Mouse (Mus musculus) yolk sac, embryonic 10.5 days (tissue): ENCODE data around the gene Rab1a.

Experiments
- DNase-seq: peaks from one replicate; pipeline ENCODE4 v3.0.0-alpha.2; 2017; ENCODE audit warnings: low spot score

Gene Rab1a

DNA sequence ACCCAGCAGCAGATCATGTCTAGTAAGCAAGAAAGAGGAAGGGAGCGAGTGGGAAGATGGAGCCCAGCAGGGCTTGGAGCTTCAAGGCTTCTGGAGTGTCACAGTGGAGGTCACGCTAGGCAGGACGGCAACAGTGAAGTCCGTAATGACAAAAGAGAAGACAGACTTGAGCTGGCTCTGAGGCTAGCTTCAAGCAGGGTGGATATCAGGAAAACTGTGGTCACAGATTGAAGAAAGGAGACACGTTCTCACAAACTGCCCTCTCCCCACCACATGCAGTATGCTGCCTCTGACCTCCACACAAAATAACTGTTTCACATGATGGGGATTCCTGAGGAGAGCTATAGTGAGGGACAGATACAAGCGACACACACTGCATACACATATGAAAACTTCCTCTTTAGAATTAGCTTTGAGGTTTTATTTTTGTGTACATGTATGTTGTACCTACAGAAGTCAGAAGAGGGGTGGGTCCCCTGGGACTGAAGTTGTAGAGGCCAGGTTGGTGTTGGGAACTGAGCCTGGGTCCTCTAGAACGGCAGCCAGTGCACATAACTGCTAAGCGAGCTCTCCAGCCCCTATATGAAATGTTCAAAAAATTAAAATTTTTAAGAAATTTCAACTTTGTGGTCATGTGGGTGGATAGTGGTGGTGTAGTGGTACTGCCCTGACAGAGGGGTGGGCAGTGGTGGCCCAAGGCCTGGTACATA lies 46.1 kb downstream of the Rab1a start:
- DNase-seq = no peak

DNA sequence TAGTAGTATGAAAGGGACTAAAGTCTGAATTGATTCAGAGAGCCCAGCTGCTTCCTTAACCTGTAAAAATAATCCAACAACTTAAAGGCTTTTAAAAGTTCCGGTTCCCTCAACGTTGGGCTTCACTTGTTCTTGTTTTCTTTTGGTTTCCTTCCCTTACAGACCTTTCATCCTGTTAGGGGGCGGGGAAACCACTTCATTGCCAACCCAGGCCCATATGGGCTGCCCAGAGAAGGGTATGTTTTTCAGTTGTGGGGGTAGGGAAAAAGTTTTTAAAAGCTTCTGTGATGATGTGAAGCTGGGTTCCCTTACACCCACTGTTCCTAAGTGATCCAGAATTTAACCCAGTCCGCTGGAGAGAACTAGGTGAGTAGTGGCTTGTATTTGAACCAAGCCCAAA lies 47.0 kb downstream of the Rab1a start:
- DNase-seq = no peak

DNA sequence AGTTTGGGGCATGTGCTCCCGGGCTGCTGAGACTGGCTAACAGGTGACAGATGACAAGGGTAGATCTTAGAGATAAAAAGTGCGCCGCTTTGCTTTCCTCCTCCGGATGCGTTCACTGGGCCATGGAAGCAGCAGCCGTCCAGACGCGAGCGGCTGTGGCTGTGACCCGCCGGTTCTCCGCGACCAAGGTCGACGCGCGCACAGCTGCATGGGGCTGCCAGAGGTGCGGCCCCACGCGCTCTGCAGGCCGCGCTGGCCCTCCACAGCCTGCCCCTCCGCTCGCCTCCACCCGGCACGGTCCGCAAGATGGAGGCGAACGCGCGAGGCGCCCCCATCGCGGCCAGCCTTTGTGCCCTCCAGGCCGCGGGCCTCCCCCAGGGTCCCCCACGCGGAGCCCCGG lies 47.6 kb downstream of the Rab1a start:
- DNase-seq = no peak

DNA sequence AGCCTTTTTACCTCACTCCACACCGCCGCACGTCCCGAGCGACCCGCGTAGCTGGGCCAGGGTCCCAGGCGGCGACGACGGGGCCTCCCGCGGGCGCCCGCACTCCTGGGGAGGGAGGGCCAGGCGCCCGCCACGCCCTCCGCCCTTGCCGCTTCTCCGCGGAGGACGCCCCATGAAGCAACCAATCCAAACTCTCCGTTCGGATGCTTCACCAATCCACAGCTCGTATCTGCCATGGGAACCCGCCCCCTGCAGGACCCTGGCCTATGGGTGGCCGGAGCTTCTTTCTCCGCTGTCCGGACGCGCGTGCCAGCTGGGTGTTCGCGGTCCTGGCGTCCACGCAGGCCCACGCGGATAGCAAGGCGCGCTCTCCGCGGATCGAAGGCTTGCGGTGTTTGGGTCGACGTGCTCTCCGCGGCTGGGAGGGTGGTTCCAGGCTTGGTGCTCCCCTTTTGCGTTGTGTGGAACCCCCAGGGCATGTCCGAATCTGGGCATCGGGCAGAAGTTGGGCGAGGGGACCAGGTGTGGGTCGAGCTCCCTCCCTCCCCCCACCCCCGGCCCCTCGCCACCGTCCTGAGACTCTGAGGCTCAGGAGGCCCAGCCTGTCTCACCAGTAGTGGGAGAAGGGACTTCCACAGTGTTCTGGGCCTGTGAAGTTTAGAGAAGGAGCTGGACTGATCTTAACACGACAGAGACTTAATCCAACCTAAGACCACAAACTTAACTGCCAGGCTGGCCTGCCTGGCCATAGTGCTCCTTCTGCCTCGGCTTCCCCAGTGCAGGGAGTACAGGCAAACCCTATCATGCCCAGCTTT lies 48.3 kb downstream of the Rab1a start, which contains the start of gene Cep68:
Gene Cep68 (minus strand): TSS at position 134 of the 815 bp plus-strand sequence.
- DNase-seq = peak; percentile 95

DNA sequence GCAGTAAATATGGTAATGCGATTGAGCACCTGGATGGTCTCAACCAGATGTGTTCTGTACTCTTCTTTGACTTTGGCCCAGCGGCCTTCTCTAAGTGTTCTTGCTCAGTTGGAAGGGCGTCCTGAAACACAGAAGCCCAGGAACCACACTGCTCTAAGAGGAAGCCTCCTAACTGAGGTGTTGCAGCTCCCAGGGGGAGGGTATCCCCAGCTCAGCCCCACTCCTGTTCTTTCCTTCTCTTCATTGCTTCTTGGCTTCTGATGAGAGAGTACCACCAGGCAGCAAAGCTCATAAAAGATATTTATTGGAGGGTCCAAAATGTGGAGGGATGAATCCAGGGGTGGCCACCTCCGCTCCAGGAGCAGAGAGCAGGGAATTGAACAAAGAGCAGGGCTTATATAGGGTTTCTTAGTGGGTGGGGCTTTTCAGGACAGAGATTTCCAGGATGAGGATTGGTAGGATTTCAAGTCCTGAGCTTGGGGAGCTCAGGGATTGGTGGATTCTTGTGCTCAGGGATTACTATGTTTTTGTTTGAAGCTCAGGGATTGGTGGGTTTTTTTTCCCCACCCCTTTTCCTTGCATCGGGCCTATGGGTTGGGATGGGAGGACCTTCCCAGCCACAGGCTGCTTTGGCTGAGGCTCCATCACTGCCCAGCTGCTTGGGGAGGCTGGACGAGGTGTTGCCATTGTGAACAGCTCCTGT lies 49.4 kb downstream of the Rab1a start:
- no peak for DNase-seq

DNA sequence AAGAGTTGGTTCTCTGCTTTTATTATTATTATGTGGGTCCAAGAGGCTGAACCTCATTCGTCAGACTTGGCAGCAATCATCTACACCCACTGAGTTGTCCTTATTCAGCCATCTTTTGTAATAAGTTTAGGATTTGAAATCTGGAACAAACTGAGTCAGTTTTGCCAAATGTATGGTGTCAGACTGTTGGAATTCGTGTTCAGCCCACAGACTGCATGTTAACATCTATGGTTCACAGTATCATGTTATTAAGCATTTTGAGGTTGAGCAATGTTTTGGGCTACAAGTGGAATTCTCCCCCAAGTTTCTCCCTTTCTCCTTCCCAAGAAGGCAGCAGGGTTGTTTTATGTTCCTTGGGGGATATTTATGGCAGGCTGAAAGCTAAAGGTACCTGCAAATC lies 51.9 kb downstream of the Rab1a start:
- no peak for DNase-seq

DNA sequence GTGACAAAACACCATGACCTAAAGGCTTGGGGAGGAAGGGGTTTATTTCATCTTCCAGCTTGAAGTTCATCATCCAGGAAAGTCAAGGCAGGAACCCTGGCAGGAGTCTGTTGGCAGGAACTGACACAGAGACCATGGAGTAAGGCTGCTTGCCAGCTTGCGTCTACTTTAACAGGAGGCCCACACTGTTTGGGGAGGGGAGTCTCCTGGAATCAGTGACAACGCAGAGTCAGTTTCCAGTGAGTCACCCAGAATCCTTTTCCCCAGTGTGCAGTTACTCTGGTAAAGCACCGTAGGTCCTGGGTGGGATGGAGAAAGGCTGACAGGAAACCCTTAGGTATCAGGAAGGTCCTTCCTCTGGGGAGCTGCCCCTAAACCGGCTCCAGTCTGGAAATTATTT lies 53.6 kb downstream of the Rab1a start:
- no peak for DNase-seq

DNA sequence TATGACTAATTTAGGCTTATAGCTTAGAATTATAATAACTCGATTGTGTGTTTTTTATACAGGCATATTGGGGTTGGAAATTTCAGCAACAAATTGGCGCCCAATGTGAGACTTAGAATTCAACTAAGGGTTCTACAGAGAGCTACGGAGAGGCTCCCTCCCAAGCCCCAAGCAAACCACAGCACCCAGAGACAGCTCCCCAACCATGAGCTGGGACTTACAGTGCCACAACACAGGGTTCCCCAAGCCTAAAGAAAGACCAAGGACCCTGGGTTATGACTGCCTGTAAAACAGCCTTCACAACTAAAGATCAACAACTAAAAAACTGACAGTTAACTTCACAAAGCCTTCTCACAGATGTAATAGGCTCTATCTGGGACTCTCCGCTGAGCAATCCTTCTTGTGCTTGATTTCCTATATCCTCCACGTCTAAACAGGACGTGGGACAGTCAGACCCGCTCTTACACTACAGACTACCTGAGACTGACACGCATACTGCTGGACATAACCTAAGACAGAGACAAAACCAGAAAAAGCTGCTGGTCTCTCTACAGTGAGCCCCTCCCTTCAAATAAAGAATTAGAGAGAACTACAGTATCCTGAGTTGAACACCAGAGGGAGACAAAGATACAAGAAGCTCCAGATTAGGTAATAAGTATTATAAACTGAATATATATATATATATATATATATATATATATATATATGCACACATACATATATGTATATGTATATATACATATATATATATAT lies 61.6 kb downstream of the Rab1a start:
- DNase-seq = no peak

DNA sequence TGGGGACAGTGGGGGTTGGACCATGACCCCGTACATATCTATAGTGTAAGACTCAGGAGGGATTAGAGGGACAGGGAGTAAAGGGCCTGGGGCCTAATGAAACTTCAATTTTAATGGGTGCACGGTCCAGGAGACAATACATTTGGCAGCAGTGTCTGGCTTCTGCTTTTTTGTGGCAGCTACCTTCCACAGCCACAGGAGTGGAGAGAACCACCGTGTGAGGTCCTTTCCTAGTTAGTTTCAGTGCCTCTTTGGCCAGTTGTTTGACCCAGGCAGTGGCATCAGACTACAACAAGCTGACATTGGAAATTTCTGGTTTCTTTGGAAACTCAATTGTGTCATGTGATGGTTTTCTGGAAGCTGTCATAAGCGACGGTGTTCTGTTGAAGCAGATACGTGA lies 68.7 kb downstream of the Rab1a start:
- no peak for DNase-seq

DNA sequence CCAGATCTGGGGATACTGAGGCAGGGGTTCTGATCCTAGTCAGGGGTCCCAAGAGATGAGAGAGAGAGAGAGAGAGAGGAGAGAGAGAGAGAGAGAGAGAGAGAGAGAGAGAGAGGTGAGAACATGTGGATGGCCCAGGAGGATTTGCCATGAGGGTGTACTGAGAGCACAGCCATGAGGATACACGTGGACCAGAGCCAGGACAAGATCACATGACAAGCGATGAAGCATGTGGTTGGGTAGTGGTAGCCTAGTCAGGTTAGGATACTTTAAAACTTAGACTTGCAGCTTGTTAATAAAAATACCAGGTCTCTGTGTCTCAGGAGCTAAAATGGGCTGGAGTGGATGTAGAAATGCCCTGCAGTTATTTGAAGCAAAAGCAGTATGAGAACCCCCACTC lies 74.7 kb downstream of the Rab1a start:
- no peak for DNase-seq
